Mouse (Mus musculus) limb, embryonic 12.5 days (tissue): Measurements from ENCODE around the gene Gng12. TPM values are rescaled to one million over a fixed set of nuclear protein-coding genes. Genes with fewer than 3 reads are reported as not detected.
"Not testable (repeated sequence)": the region's sequence is repeated elsewhere in the genome, so short reads cannot be mapped to it uniquely, and the experiment has no call there.

Experiments used
- ATAC-seq: fragments of 200-750 bp; cut with Nextera tagmentation; 2 replicates; pipeline ENCODE4 v1.8.0; 2017; ENCODE audit warnings: low read depth, moderate TSS enrichment; ENCODE audit not compliant: insufficient number of reproducible peaks, insufficient read depth, low FRiP score, low TSS enrichment
- H3K27ac ChIP-seq: fragments of 300-500 bp; sonication (generic); 2 replicates; pipeline ENCODE4 v1.5.1; 2016; ENCODE audit warnings: mild to moderate bottlenecking, moderate library complexity
- H3K27me3 ChIP-seq: fragments of 300-500 bp; sonication (generic); 2 replicates; pipeline ENCODE4 v1.6.1; 2016; ENCODE audit warnings: mild to moderate bottlenecking, moderate library complexity
- H3K36me3 ChIP-seq: fragments of 300-500 bp; sonication (generic); 2 replicates; pipeline ENCODE4 v1.6.1; 2016; ENCODE audit warnings: mild to moderate bottlenecking, moderate library complexity
- H3K4me1 ChIP-seq: fragments of 300-500 bp; sonication (generic); replicated peaks from 2 replicates; pipeline ENCODE4 v1.6.1; 2016
- H3K4me2 ChIP-seq: fragments of 300-500 bp; sonication (generic); 2 replicates; pipeline ENCODE4 v1.6.1; 2016; ENCODE audit warnings: mild to moderate bottlenecking, moderate library complexity
- H3K4me3 ChIP-seq: fragments of 300-500 bp; sonication (generic); replicated peaks from 2 replicates; pipeline ENCODE4 v1.5.1; 2016; ENCODE audit warnings: mild to moderate bottlenecking
- H3K9ac ChIP-seq: fragments of 300-500 bp; sonication (generic); replicated peaks from 2 replicates; pipeline ENCODE4 v1.6.1; 2016; ENCODE audit warnings: mild to moderate bottlenecking, moderate library complexity
- H3K9me3 ChIP-seq: fragments of 300-500 bp; sonication (generic); 2 replicates; pipeline ENCODE4 v1.6.1; 2016; ENCODE audit warnings: mild to moderate bottlenecking, moderate library complexity
- WGBS: fragments of 180-500 bp; shearing (Covaris S2); methylation state at CpG from one replicate; pipeline ENCODE4 v1.1.7; 2016; 5-methylcytosine and 5-hydroxymethylcytosine counted together
- polyA plus RNA-seq: library from polyadenylated mRNA; unstranded; fragments of >200 nt; fragmentation: Nextera tagmentation; extraction: Ambion mirVana; gene quantifications from 2 replicates; pipeline ENCODE4 v1.2.1, GENCODE M21; 2016

The Gng12 gene
- polyA plus RNA-seq, result 56.2 and 56.9 TPM in 2 replicates

DNA sequence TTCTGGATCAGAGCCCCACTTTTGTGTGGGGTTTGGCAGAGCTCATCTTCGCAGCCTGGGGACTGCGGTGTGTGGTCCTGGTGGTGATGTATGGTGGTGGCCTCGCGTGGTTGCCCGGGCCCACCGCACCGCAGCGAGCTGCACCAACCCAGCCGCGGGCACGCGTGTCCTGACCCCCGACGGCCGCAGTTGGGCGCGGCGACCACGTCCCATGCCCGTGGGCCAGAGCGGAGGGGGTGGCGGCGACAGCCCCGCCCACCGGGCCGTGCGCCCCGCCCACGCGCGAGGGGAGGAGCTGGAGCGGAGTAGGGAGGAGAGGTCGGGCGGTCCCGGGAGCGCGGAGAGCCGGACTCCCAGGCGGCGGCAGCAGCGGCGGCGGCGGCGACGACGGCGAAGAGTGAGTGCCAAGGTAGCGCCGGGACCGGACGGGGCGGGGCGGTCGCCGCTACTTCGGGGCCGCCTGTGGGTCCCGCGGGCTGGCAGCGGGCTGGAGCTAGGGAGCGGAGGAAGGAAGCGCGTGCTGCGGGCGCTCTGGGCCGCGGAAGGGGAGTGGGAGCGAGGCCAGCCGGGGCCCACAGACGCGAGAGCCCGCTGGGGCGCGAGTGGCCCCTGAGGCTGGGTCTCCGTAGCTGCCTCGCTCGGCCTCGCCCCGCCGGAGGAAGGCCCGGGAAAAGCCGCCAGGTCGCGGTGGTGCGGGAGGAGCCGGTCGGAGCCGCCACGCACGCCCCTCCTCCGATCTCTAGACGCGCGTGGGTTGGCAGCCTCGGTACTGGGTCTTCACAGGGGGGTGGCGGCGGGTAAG, at the start of gene Gng12:
Gene Gng12, plus strand, starts transcription at position 279 of the 802 bp plus-strand sequence.
- peak within 1 kb of the TSS; percentile 79 for H3K4me2 ChIP-seq
- H3K27me3 ChIP-seq, result no peaks in the 10 kb centered on the region
- ATAC-seq, result peak; percentile 93
- peaks cover 20% of the 10 kb centered on the region for H3K4me1 ChIP-seq
- no peaks in the 10 kb centered on the region for H3K36me3 ChIP-seq
- under 1% methylated on average over 94 of the region's 98 CpGs for WGBS
- H3K9ac ChIP-seq, result peak within 1 kb of the TSS; percentile 90
- peak within 1 kb of the TSS; percentile 41; the same call in 1 of the 2 replicates for H3K27ac ChIP-seq
- no peaks in the 10 kb centered on the region for H3K9me3 ChIP-seq
- H3K4me3 ChIP-seq, result peak within 1 kb of the TSS; percentile 82

DNA sequence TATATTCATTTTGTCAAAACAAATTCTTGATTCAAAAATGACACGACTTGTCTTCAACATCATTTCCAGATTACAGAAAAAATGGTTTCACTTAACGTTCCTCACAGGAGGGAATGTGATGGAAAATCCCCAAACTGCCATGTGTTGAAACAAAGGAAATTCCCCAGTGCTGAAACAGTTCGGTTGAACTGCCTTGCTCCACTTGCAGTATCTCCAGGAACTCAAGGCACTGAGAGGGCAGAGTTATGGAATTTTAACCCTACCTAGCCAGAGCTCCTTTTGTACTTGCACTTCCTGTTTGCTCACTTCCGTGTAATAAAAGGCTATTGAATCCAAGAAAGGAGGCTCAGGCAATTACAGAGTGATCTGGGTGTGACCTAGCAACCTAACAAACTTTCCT, 47.3 kb upstream of the Gng12 start:
- Histone ChIP-seq H3K27ac (no peak overlapping the region), H3K4me1 (no peaks in the 10 kb centered on the region), H3K9me3 (no peaks in the 10 kb centered on the region), H3K4me2 (no peak overlapping the region), H3K27me3 (no peaks in the 10 kb centered on the region), H3K36me3 (no peaks in the 10 kb centered on the region), H3K9ac (no peak overlapping the region), H3K4me3 (no peak overlapping the region)
- WGBS, result 46% methylated on average over 4 of the region's 4 CpGs
- ATAC-seq, result no peak

DNA sequence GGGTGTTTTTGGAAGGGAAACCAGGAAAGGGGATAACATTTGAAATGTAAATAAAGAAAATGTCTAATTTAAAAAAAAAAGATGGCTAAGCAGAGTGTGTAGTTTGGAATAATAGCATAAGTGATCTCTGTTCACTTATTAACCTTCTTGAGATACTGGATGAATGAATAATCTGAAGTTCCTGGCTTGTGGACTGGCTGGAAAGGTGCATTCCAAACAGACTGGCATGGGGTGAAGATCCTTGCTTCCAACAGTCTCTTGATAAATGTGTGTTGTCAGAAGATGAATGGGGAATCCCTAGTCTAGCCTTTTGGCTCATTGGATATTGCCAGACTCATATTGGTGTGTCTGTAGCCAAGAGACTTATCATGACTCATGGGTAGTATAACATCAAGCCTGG, 40.0 kb upstream of the Gng12 start:
- Histone ChIP-seq H3K4me1 (no peaks in the 10 kb centered on the region), H3K27ac (no peak overlapping the region), H3K9me3 (no peaks in the 10 kb centered on the region), H3K4me3 (no peak overlapping the region), H3K4me2 (no peak overlapping the region), H3K9ac (no peak overlapping the region), H3K36me3 (no peaks in the 10 kb centered on the region), H3K27me3 (no peaks in the 10 kb centered on the region)
- ATAC-seq, result no peak

DNA sequence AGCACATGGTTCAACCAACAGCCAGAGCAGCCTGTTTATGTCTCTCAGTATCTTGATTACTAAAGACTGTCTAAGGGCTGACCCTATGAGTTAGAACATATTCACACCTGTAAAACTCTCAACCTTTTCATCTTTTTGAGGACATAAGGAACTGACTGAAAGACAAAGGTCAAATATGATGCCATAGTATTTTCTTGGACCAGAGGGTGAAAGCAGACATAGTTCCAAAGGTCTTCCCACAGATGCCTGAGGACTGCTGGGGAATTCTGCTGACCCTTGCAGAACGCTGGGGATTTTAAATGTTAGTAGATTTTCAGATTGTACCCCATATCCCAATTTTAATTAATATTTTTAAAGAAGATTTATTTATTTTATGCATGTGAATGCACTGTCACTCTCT, 37.8 kb upstream of the Gng12 start:
- Histone ChIP-seq H3K4me1 (no peaks in the 10 kb centered on the region), H3K36me3 (no peaks in the 10 kb centered on the region), H3K9me3 (no peaks in the 10 kb centered on the region), H3K27ac (no peak overlapping the region), H3K27me3 (no peaks in the 10 kb centered on the region), H3K4me2 (no peak overlapping the region), H3K4me3 (no peak overlapping the region), H3K9ac (no peak overlapping the region)
- 73% methylated on average over 1 of the region's 1 CpGs for WGBS
- ATAC-seq, result no peak

DNA sequence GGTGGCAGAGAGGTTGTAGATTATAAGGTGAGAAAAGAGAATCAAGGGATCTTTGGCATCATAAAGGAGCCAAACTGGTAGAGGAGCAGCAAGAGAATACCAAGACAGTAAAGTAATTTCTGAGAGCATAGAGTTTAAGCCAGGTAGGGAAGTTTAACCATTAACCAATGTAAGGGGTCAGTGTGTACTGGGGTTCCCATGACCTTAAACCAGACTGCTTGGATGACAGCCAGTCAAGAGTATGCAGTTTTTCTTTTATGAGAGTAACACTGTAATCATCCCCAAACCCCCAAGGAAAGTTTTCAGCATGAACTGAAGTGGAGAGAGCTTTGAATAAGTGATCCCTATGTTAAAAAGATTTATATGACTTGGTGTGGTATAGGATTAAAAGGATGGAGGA, 36.8 kb upstream of the Gng12 start:
- Histone ChIP-seq H3K4me3 (no peak overlapping the region), H3K27ac (no peak overlapping the region), H3K36me3 (no peaks in the 10 kb centered on the region), H3K4me2 (no peak overlapping the region), H3K27me3 (no peaks in the 10 kb centered on the region), H3K9me3 (no peaks in the 10 kb centered on the region), H3K9ac (no peak overlapping the region), H3K4me1 (no peaks in the 10 kb centered on the region)
- no peak for ATAC-seq

DNA sequence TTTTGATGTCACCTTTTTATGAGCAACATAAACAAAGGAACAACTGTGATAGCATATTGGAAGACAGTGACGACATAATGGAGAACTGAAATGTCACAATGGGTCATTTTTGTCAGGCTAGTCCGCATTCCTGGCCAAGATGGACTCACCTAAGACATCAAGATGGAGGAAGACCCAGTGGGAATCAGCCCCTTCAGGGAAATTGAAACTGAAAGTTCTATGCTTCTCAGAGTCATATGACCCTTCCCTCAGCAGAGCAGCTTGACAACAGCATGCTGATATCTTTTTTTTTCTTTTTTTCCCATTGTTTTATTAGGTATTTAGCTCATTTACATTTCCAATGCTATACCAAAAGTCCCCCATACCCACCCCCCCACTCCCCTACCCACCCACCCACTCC, 31.7 kb upstream of the Gng12 start:
- Histone ChIP-seq H3K27me3 (no peaks in the 10 kb centered on the region), H3K27ac (no peak overlapping the region), H3K9me3 (no peaks in the 10 kb centered on the region), H3K36me3 (no peaks in the 10 kb centered on the region), H3K4me3 (no peak overlapping the region), H3K4me1 (no peaks in the 10 kb centered on the region), H3K9ac (no peak overlapping the region), H3K4me2 (no peak overlapping the region)
- WGBS, result 75% methylated on average over 2 of the region's 2 CpGs
- no peak for ATAC-seq

DNA sequence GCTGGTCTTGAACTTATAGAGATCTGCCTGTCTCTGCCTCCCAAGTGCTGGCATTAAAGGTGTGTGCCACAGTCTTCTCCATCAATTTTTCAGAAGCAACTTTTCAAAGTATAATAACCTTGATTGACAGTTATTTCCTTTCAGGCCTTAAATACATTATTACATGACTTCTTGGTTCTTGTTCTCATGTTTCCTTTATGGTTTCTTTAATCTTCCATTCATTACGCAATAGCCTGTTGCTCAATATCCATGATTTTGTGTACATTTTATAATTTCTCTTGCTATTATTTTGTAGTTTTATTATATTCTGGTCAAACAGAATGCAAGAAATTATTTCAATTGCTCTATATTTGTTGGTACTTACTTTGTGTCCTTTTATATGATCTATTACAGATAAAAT, 29.9 kb upstream of the Gng12 start:
- H3K36me3 ChIP-seq, result no peaks in the 10 kb centered on the region

DNA sequence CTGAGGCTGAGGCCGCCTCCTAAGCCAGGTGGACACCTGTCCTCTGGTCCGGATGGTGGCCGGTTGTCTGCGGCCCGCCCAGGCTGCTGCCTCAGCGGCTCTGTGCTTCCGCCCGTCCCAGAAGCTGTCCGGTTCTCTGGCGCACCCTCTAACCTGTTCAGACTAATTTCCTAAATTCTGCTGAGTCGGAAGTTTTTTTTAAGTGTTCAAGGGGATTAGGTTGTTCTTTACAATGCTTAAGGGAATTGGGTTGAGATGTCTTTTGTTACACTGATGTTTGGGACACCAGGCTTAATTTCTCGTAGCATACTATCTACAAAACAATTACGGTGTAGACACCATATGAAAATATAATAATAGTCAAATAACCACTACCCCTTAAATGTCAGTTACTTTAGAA, 19.1 kb upstream of the Gng12 start:
- H3K27ac ChIP-seq, H3K4me3 ChIP-seq, H3K9me3 ChIP-seq, H3K9ac ChIP-seq, H3K4me2 ChIP-seq, ATAC-seq, H3K36me3 ChIP-seq, H3K27me3 ChIP-seq, H3K4me1 ChIP-seq: not testable (repeated sequence)
- WGBS, result 92% methylated on average over 13 of the region's 13 CpGs

More for the DNA sequence above, 29.9 kb upstream of the Gng12 start:
- no peak for ATAC-seq
- no peaks in the 10 kb centered on the region for H3K9me3 ChIP-seq
- 96% methylated on average over 1 of the region's 1 CpGs for WGBS
- no peaks in the 10 kb centered on the region for H3K4me1 ChIP-seq
- no peaks in the 10 kb centered on the region for H3K27me3 ChIP-seq
- H3K9ac ChIP-seq, result no peak overlapping the region
- no peak overlapping the region for H3K27ac ChIP-seq
- H3K4me2 ChIP-seq, result no peak overlapping the region
- H3K4me3 ChIP-seq, result no peak overlapping the region

DNA sequence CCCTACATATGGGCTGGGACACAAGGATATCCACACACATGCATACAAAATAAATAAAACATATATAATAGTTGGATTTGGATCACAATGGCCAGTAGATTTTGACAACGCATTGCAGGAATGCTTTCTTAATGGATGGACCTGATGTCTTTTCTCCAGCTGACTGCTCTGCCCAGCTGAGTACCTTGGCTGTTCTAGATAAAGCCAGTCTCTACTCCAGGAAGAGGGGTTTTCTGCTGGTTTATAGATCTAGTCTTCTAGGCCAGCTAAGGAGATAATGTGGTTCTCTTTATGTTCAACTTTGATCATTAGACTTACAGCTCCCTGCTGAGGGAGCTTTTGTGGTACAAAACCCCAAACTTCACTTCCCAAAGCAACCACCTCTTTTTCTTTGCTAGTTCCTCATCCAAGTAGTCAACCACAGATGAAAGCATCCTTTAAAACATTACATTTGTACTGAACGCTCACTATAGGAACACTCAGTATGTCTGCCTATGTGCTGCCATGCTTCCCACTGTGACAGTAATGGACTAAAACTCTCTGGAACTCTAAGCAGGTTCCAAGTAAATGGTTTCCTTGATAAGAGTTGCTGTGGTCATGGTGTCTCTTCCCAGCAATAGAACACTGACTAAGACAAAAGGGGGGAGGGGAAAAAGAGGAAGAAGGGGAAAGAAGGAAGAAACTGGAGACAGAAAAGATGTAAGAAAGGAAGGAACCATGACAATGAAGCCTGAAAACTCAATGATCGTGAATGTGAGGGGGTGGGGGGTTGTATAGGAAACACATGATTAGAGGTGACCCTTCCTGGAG, 5.6 kb upstream of the Gng12 start:
- H3K9me3 ChIP-seq, result no peaks in the 10 kb centered on the region
- no peak for ATAC-seq

DNA sequence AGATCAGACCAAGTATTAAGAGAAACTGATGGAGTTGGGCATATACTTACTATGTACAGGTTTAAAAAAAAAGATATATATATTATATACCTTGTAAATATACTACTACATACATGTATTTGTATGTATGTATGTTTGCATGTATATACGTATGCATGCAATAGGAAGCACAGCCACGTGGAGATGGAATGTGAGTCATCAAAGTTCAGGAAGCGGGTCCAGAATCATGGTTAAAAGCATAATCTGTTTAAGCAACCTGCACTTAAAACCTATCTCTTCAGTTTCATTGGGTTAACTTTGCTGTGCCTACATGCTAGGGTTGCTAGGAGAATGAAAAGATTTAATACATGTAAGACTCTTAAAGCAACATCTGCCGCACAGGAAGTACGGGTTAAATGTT, 2.2 kb upstream of the Gng12 start:
- 83% methylated on average over 5 of the region's 5 CpGs for WGBS
- H3K4me2 ChIP-seq, result no peak overlapping the region
- no peaks in the 10 kb centered on the region for H3K27me3 ChIP-seq
- ATAC-seq, result no peak
- H3K36me3 ChIP-seq, result no peaks in the 10 kb centered on the region
- no peak overlapping the region for H3K27ac ChIP-seq
- no peak overlapping the region for H3K9ac ChIP-seq
- H3K4me3 ChIP-seq, result no peak overlapping the region
- no peaks in the 10 kb centered on the region for H3K9me3 ChIP-seq
- H3K4me1 ChIP-seq, result peaks cover 11% of the 10 kb centered on the region; the same call in 1 of the 2 replicates

More for the DNA sequence above, 5.6 kb upstream of the Gng12 start:
- Histone ChIP-seq H3K36me3 (no peaks in the 10 kb centered on the region), H3K27ac (no peak overlapping the region), H3K9ac (no peak overlapping the region), H3K27me3 (no peaks in the 10 kb centered on the region), H3K4me3 (no peak overlapping the region), H3K4me1 (no peaks in the 10 kb centered on the region), H3K4me2 (no peak overlapping the region)
- 93% methylated on average over 3 of the region's 3 CpGs for WGBS

DNA sequence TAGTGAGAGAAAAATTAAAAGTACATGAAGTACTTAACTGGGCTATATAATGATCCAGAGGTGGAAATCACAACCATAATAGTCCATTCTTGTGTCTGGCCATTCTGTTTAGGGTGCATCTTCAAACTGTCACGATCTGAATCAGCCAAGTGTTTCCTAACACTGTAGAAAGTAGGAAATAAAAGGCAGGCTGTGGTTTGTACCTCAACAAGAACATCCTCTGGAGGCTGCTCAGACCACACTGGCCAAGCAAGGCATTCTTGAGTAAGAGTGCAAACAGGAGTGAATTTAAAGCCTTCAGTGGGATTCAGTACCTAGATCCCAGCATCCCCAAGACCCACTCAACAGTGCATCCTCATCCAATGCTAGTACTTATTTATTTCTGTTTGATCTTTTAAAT, 1.2 kb upstream of the Gng12 start:
- 73% methylated on average over 1 of the region's 1 CpGs for WGBS
- Histone ChIP-seq H3K9ac (no peak overlapping the region), H3K4me3 (no peak overlapping the region), H3K36me3 (no peaks in the 10 kb centered on the region), H3K4me1 (peaks cover 11% of the 10 kb centered on the region; the same call in 1 of the 2 replicates), H3K4me2 (no peak overlapping the region), H3K27me3 (no peaks in the 10 kb centered on the region), H3K27ac (no peak overlapping the region), H3K9me3 (no peaks in the 10 kb centered on the region)
- no peak for ATAC-seq
